Mouse (Mus musculus): ENCODE results near the gene Mtfr1l.

The Mtfr1l gene

DNA sequence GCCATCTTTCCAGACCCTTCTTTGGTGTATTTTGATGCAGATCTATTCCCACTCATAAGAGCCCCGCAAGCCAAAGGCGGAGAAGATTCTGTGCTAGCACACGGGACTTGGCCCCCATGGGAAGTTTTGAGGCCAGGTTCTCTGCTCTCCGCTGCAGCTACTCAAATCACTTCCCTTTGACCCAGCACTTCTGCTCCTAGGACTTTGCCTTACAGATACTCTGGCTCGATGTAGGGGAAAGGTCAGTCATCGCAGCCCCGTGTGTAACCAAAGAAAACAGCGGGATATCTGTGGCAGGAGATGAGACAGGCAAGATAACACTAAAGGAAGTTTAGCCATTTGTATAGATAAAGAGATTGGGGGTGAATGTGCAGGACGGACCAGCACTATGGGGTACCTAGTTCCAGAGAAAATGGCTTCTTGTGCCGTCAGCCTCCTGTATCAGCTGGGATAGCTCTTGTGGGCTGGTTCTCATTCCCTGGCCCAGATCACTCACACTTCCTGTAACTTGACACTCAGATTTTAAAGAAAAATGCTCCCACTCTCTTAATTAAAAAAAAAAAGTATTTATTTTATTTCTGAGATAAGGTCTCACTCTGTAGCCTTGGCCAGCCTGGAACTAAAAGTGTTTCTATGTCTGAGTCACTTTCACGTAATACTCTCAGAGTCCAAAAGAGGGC, 45.1 kb downstream of the Mtfr1l start:
- DNase-seq (ENCODE audit: low read depth): no peak

DNA sequence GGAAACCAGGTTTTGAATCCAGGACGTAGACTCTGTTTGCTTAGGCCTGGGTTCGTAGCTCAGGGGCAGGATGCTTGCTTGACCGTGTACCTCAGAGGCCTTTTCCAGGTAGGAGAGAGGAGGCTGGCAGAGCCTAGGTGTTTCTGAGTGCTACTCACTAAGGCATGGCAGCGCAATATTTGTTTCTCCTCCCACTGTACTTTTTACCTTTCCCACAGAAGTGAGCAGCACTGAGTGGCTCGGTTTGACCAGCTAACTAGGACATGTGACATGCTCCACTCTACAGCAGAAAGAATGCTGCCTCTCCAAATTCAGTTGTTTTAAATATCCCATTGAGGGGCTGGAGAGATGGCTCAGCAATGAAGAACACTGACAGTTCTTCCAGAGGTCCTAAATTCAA, 47.0 kb downstream of the Mtfr1l start:
- no peak for DNase-seq (ENCODE audit: low read depth)

DNA sequence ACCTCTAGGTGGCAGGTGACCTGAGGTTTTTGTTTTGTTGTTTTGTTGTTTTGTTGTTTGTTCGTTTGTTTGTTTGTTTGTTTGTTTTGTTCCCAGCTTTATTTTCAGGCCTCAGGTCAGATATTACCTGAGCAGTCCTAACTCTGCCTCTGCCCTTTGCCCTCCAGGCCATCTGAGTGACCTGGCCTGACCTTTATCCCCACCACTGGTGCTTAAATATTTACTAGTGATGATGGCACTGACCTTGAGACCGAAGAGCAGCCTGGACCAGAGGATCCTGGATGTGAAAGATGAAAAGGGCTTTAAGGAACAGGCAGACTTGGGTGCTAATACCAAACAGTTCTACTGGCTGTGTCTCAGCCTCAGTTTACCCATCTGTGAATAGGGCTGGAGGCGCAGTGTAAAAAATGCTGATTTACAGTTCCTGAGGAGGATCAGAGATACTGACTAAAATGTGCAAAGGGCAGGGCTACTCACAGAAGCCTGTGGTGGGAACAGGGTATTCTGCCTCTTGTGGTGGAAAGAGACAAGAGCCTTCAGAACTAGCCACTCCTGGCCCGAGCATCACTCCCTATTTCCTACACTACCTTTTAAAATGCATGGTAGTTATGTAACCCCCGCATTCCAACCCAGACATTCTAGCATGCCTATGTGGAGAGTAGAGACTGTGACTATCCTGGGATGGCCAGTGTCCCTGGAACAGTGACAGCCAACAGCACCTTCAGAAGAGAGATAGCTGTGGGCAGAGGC, 49.9 kb downstream of the Mtfr1l start:
- no peak for DNase-seq (ENCODE audit: low read depth)

DNA sequence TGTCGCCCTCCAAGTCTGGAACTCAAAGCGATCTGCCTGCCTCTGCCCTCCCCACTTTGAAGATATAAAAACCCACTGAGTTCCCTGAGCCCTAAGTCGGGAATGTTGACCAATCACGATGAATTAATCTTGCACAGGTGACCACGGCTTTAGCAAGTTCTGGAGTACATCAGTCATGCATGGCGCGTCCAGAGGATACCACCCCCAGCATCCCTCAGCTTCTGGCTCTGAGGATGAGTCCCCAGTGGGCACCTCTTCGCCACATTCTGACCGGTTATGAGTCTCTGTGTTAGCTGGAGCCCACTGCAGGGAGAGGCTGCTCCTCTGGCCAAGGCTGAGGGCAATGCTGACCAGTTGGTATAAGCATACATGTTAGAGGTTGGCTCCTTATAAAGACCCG, 51.0 kb downstream of the Mtfr1l start:
- DNase-seq (ENCODE audit: low read depth): no peak

DNA sequence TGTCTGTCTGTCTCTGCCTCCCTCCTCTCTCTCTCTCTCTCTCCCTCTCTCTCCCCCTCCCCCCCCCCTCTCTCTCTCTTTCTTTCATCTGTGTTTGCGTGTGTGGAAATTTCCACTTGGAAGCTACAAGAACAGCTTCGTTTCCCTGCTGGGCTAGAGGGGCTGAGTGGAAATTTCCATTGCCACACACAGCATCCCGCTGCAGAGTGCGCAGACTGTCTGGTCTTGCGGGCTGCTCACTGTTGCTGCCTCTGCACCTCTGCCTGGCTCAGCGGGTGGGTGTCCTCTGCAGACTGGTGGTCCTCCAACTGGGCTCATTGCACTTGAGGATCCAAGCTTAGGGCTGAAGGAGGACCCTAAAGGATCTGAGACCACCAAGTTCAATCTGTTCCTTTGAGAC, 51.5 kb downstream of the Mtfr1l start:
- DNase-seq (ENCODE audit: low read depth): no peak

DNA sequence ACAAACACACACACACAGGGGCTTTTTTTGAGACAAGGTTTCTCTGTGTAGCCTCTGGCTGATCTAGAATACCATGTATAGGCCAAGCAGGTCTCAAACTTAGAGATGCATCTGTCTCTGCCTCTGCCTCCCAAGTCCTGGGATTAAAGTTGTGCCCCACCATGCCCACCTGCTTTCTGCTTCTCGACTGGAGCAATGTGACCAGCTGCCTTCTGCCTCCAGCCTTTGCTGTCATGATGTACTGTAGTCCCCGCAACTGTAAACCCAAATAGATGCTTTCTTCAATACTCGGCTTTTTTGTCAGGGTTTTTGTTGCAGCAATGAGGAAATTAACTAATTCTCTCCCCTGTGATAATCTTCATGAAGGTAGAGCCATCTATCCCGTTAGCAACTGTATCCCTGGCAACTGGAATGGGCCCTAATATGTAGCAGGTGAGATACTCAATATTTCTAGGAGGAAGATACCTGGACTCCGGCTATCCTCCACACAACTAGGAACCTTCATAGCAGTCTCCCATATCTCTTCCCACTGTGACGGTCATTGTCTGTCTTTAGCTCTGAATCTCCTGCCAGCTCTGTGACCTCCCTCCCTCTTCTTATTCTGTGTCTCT, 52.0 kb downstream of the Mtfr1l start:
- no peak for DNase-seq (ENCODE audit: low read depth)

DNA sequence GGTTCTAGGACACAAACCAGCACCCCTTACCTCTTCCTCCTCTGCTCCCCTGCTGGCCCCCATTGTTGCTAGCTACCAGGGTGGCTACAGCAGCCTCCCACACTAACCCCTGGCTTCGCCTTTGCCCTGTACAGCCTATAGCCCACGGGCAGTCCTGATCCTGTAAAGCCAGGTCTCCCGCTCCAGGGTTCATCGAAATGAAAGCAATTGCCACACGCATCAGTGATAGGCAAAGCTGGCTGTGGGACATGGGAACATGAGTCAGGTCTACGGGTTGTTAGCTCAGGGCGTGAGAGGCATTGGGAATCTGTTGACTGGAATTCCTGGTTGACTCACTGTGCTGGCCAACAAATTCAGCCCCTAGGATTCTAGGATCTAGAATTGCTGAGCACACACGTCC, 52.7 kb downstream of the Mtfr1l start:
- no peak for DNase-seq (ENCODE audit: low read depth)

DNA sequence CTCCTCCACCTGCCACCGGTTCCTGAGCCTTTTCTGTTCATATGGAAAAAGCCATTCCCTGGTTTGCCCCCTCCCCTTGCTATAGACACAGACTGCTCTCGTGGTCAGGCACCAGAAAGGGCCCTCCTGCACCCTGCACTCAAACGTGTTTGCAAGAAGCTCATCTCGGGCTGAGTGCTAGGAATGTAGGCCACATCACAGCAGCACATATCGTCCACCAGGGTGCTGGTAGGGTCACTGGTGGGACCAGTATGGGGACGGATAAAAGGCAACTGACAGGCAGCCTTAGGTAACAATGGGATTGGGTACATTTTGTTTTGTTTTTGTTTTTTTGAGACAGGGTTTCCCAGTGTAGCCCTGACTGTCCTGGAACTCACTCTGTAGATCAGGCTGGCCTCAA, 53.9 kb downstream of the Mtfr1l start:
- no peak for DNase-seq (ENCODE audit: low read depth)

DNA sequence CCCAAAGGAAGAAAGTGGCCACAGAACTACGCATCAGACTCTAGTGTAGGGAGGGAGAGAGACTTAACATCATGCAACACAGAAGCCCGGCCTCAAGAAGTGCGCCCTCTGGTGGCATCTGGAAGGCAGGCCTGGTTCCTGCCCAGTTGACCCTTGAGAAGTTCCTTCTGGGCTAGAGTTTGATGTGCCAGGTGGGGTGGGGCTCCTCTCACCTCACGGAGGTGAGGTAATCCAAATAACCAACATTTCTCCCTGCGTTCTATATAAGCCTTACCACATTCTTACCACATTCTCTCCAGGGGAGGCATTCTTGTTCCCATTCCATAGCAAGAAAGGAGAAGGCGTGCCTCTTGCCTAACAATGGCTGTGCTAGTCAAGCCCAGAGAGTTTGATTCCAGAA, 54.3 kb downstream of the Mtfr1l start:
- peak; percentile 67 for DNase-seq (ENCODE audit: low read depth)

DNA sequence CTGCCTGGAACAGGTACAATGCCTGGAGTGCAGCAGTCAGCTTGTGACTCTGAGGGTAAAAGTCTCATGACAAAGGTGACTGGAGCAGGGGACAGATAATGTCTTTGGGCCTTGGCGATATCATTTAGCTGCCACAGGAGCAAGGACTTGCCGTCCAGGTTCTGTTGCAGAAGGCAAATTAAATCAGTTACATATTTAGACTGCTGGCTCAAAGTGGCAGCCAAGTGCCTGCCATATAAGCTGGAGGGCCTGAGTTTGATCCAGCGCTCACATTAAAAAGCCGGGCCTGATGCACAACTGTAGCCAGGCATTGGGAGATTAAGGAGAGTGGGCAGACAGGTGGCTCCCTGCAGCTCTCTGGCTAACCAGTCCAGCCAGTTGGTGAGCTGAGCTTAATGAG, 55.3 kb downstream of the Mtfr1l start:
- no peak for DNase-seq (ENCODE audit: low read depth)

DNA sequence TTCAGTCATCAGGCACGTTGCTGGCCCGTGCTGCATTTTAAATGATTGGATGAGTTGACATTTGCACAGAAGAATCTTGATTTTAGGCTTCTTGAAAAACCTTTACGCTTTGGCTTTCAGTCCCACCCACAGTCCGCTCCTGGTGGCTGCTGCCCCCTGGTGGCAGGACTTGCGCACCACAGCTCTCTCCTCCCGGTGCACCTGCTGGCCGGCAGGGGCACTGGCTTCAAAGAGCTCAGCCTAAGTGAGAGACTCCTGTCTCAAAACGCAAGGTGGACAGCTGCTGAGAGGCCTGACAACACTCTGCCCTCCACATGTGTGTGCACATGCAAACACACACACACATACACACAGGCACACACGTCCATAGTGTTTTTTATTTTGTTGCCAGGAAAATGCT, 57.2 kb downstream of the Mtfr1l start:
- peak; percentile 71 for DNase-seq (ENCODE audit: low read depth)

DNA sequence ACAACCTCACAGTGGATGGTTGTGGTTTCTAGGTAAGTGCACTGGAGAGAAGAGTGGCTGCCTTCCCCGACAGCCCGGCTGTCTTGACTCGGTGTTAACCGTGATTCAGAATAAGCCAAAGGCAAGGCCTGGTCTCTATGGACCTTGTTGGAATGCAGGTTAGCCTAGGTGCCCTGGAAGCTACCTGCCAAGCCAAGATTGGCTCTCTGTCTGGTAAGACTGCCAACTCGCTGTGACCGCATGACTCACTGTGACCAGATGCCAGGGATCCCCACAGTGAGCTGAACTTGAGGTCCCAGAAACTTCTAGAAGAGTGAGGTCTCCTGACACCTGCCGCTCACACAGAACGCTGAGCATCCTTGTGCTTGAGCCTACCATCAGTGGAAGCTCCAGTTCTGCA, 58.3 kb downstream of the Mtfr1l start:
- no peak for DNase-seq (ENCODE audit: low read depth)

All from c-Kit-positive CD71-positive TER-119-negative erythroid progenitor cells, embryonic 14.5 days (primary cell).